Mouse (Mus musculus) embryonic stem cell, embryonic (primary cell): ENCODE measurements around the gene Chit1.

ENCODE experiments used
- CTCF ChIA-PET, 4 experiments: fragments of 300-600 bp in 2 of 4; fragments of 350-600 bp in 2 of 4; sonication (Branson Sonifier 250); formaldehyde crosslinking; loops; one replicate each; lab custom pipeline; 2022; ENCODE audit warnings: inconsistent platforms in 2 of 4; lab: Charles Lee
- POLR2A ChIA-PET, 4 experiments: fragments of 300-600 bp in 2 of 4; fragments of 350-600 bp in 2 of 4; sonication (Branson Sonifier 250); formaldehyde crosslinking; loops; one replicate each; lab custom pipeline; 2022; ENCODE audit warnings: antibody characterized with exemption in 4 of 4, inconsistent platforms in 1 of 4; lab: Charles Lee

Gene Chit1

DNA sequence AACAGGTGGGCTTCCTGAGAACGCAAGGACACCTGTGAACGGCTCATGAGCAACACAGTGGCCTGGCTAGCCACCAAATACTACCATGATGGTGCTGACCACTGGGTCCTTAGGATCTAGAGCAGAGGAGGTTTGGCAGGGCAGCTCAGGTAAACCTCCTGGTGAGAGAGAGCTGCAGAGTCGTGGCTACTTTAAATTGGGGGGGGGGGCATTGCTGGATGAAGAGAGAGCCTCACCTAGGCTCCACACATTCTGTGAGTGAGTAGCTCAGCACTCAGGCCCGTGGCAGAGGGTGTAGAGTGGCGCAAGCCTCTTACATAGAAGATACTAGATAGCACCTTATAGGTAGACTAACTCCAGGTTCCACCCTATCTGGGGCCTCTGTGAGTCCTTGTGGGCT, 10.6 kb upstream of the Chit1 start:
- ChIA-PET POLR2A (interaction anchor here (0.6 to 32.4 kb wide), 34 partner anchors 8 to 1130 kb away, joined by 3 to 1738 read pairs (median 5); partner anchors contain the start of genes Btg2 (in 3 of the 4) and Chit1 (in 2 of the 4)), CTCF (interaction anchor here (0.6 to 1.6 kb wide), 6 partner anchors 10 to 1559 kb away, joined by 3 to 10 read pairs (median 3); no protein-coding TSS in a partner anchor)

DNA sequence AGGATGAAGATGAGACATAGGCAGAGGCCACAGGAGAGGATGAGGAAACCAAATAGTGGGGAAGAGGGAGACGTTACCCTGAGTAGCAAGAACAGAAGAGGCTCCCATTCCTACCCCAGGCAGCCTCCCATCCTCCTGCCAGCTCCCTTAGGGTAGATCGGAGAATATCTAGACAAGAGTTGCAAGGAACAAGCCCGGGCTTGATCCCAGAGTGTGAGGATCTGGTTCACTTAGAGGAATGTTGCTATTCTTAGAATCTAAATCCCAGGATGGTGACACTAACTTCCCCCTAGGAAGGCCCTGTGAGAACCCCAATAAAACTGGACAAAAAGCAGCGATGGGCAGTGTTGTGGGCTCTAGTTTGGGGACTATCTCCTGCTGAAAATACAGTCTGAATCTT, 10.1 kb upstream of the Chit1 start:
- POLR2A ChIA-PET: interaction anchor here (0.6 to 32.4 kb wide), 25 partner anchors 10 to 1130 kb away, joined by 3 to 1738 read pairs (median 6); partner anchors contain the start of genes Btg2 (in 3 of the 4) and Chit1 (in 1 of the 4)
- CTCF ChIA-PET: interaction anchor here in 3 of 4 experiments (0.7 to 1.6 kb wide), 4 partner anchors 9 to 50 kb away, joined by 3 to 5 read pairs (median 3); no protein-coding TSS in a partner anchor

DNA sequence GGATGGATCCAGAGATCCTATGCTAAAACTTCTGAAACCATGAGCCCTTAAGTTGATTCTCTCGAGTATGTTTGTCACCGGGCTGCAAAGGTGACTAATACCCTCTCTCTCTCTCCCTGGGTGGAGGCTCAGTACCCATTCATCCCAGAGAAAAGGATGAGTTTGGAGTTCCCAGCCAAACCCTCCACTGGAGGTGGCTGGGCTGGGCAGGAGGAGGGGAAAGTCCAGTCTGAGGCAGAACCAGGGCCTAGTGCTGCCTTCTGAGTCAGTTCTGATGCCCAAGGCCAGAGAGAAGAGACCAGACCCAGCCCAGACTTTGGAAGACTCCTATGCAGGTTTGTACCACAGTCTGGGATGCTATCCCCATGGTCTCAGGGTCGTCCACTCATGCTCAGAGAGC, 9.4 kb upstream of the Chit1 start:
- ChIA-PET POLR2A (interaction anchor here in 3 of 4 experiments (0.6 to 32.4 kb wide), 10 partner anchors 8 to 1129 kb away, joined by 3 to 1738 read pairs (median 12); partner anchors contain the start of gene Btg2 (in 2 of the 3)), CTCF (no interaction called here)

DNA sequence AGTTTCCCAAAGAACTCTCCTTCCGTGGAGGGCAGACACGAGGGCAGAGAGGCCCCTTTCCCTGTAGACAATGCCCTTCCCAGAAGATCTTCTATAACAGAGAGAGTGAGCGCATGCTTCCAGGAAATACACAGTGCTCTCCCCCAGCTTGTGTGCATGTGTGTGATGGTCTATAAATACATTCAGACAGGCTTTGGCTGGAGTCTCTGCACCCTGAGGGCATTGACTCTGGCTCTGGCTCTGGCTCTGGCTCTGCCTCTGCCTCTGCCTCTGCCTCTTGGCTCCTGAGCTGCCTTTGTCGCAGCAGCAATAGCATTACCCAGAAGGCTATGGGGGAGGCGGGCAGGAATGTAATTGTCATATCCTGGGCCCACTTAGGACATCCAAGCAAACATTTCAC, 7.2 kb upstream of the Chit1 start:
- CTCF ChIA-PET: interaction anchor here in 3 of 4 experiments (0.6 to 1.1 kb wide), 4 partner anchors 16 to 207 kb away, joined by 3 to 4 read pairs (median 3); no protein-coding TSS in a partner anchor
- POLR2A ChIA-PET: interaction anchor here in 2 of 4 experiments (1.1 to 6.4 kb wide), 4 partner anchors 25 to 43 kb away, joined by 3 to 58 read pairs (median 6); partner anchors contain the start of gene Btg2 (in 2 of the 2)

DNA sequence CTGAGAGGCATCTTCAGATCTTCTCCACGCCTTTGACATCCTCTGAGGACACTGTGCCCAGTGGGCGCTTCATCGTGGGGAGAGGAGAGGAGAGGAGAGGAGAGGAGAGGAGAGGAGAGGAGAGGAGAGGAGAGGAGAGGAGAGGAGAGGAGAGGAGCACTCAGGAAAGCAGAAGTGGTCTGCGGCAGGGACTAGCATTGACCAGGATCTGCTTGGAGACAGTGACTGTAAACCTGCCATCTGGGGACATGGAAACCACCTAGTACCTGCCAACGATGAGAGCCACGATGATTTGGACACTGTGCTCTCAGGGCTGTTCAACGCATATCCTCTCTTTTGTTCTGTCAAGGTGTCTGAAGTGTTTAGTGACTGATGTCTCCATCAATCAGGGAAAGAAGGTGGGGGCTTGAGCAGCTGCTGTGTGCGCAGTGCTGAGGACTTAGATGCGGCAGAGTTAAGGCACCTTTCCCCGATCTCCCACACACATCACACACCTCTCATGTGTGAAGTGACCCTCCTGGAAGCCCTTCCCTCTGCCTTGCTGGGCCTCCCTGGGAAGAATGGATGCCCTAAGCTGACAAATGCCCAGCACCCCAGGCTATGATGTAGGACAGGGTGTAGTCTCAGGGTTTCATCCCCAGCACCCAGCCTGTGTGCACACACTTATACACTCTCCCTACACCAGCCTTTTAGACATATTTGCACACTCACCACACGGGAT, 5.8 kb upstream of the Chit1 start:
- POLR2A ChIA-PET: interaction anchor here in 3 of 4 experiments (0.7 to 6.4 kb wide), 11 partner anchors 26 to 437 kb away, joined by 3 to 58 read pairs (median 3); partner anchors contain the start of gene Btg2 (in 2 of the 3)

DNA sequence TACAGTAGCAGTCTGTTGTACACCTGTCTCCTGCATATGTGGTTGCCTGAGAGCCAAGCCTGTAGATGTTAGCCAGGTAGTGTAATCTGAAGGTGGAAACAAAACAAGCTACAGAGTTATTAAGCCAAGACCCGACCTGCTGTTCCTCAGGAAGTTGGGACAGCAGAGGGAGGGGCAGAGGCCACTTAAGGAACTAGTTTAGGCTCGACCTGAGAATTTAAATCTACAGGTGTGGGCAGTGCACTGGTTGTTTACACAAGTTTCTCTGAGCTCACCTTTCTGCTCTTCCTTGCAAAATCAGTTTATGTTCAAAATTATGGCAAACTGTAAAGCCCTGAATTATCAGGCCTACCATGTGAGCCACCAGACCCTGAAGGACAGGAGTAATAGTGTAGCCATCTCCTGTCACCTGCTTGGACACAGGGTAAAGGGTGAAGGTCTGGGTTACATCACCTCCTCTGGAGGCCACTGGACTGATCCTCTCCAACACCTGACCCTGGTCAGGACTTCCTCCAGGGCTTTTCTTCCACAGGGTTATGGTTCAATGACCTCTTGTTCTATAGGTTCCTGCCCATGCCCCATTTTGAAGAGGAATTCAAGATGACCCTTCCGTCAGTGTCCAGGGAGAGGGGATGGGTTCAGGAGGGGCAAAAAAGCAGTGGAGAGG, 5.1 kb upstream of the Chit1 start:
- ChIA-PET POLR2A (interaction anchor here in 3 of 4 experiments (0.6 to 6.4 kb wide), 8 partner anchors 15 to 438 kb away, joined by 3 to 58 read pairs (median 6); partner anchors contain the start of gene Btg2 (in 2 of the 3)), CTCF (interaction anchor here in 3 of 4 experiments (0.6 to 3.1 kb wide), 6 partner anchors 10 to 389 kb away, joined by 3 to 50 read pairs (median 10); no protein-coding TSS in a partner anchor)

More for the DNA sequence above, 5.8 kb upstream of the Chit1 start:
- CTCF ChIA-PET: interaction anchor here in 3 of 4 experiments (0.6 to 3.1 kb wide), 5 partner anchors 9 to 389 kb away, joined by 3 to 50 read pairs (median 3); no protein-coding TSS in a partner anchor

DNA sequence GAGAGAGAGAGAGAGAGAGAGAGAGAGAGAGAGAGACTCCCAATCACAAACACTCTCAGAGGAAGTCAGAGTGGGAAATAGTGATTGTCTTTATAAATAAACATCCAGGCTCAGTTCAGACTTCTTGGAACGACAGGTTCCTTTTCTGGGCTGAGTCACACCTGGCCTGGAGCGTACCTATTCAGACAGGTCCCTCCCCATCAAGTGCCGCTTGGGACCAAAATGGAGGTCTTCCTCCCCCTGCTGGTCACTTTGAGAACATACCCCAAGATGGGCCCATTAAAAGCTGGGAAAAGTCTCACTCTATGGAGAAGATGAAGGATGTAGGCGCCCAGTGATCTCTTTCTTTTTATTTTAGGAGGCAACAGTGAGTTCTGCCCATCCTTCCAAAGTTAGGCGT, 4.3 kb upstream of the Chit1 start:
- CTCF ChIA-PET: interaction anchor here (0.6 to 3.1 kb wide), 54 partner anchors 8 to 723 kb away, joined by 3 to 50 read pairs (median 4); partner anchors contain the start of gene Optc (in 1 of the 4)
- POLR2A ChIA-PET: interaction anchor here in 3 of 4 experiments (0.7 to 6.4 kb wide), 14 partner anchors 11 to 196 kb away, joined by 3 to 58 read pairs (median 4); partner anchors contain the start of gene Btg2 (in 2 of the 3)

DNA sequence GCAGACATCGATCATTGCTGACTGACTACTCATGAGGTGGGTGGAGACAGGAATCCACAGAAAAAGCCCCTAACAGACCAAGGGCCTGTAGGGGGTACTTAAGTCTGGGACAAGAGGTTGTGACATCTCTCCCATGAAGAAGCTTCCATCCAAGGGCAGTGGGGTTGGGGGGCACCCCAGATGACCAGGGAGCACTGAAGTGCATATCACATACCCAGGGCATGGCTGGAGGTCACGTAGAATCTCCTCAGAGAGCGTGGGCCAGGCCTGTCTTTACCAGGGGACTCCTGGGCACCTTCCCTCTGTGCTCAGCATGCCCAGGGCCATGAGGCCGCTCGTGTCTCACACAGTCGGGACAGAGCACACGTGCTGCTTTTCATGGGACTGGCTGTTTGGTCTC, 3.3 kb upstream of the Chit1 start:
- ChIA-PET CTCF (interaction anchor here (0.9 to 1.9 kb wide), 5 partner anchors 13 to 197 kb away, joined by 3 to 12 read pairs (median 5); no protein-coding TSS in a partner anchor), POLR2A (interaction anchor here in 1 of 4 experiments (1.3 to 6.4 kb wide), 5 partner anchors 8 to 53 kb away, joined by 4 to 58 read pairs (median 7); partner anchors contain the start of gene Btg2)

DNA sequence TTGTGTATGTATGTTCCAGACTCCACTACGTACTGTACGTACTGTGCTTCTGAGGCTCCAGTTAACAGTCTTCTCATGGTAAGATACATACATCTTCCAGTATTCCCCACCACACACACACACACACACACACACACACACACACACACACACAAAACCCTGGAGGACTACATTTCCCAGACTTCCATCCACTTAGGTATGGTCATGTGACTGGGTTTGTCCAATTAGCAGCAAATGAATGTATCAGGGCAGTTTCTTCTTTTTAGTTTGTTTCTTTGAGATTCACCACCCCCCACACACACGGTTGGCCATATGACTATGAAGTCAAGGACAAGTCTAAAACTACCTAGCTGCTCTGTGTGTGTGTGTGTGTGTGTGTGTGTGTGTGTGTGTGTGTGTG, 1.0 kb upstream of the Chit1 start:
- ChIA-PET POLR2A (interaction anchor here (0.7 to 2.4 kb wide), 21 partner anchors 9 to 1137 kb away, joined by 3 to 20 read pairs (median 4); partner anchors contain the start of gene Btg2 (in 2 of the 4)), CTCF (interaction anchor here (0.6 to 2.4 kb wide), 23 partner anchors 10 to 314 kb away, joined by 3 to 25 read pairs (median 5); no protein-coding TSS in a partner anchor)

DNA sequence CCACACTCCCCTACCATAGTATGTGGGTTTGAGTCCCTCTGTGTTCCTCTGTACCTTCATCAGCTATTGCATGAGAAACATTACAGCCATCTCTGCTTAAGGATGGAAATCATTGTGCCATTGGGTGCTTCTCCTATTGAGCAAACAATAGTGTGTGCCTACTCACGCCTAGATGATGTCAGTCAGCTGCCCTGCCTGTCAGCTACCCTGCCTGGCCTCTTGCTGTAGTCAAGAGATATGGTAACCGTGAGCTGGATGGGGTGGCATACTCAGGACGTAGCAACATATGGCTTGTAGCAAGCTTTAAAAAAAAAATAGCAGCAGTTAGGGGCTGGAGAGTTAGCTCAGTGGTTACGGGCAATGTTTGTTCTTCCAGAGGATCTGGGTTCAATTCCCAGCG, 593 bp upstream of the Chit1 start:
- ChIA-PET CTCF (interaction anchor here (0.6 to 2.4 kb wide), 29 partner anchors 10 to 313 kb away, joined by 3 to 25 read pairs (median 5); no protein-coding TSS in a partner anchor), POLR2A (interaction anchor here (0.7 to 2.4 kb wide), 32 partner anchors 10 to 1138 kb away, joined by 3 to 20 read pairs (median 4); partner anchors contain the start of gene Btg2 (in 3 of the 4))

DNA sequence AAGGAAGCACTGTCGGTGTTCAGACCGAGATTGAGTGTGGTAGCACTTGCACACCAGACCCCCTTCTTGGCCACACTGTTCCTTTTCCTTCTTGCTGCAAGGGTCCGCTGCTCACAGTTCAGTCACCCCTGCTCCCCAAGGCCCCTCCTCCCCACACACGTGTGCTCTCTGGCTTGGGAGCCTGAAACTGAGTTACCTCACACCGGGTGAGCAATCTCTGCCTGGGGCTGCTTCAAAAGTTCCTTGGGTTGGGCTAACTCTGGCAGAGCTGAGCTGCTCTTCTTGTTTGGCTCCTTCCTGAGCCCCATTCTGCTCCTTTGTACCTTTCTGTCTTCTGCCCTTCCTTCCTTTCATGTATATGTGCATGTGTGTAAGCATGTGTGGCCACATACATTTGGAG, 2.5 kb downstream of the Chit1 start:
- ChIA-PET POLR2A (interaction anchor here in 3 of 4 experiments (0.6 to 1.7 kb wide), 5 partner anchors 14 to 587 kb away, joined by 3 to 8 read pairs (median 5); partner anchors contain the start of gene Btg2 (in 1 of the 3)), CTCF (interaction anchor here in 2 of 4 experiments (1.1 to 1.6 kb wide), 4 partner anchors 9 to 68 kb away, joined by 3 to 6 read pairs (median 5); no protein-coding TSS in a partner anchor)

DNA sequence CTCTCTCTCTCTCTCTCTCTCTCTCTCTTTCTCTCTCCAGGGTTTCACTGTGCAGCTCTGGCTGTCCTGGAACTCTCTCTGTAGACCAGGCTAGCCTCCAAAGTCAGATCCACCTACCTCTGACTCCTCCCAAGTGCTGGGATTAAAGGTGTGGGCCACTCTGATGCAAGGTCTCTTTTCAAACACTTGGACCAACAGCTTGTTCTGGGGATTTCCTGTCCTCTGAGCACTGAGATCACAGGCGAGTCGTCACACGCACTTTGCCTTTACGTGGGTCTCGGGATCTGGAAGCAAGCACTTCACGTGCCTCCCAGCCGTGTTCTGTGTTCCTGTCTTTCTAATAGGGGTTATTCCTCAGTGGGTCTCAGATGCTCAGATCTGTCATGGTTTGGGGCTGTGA, 3.0 kb downstream of the Chit1 start:
- ChIA-PET CTCF (interaction anchor here in 3 of 4 experiments (0.5 to 1.6 kb wide), 3 partner anchors 61 to 1063 kb away, joined by 4 to 6 read pairs (median 5); no protein-coding TSS in a partner anchor), POLR2A (interaction anchor here in 3 of 4 experiments (0.6 to 1.7 kb wide), 5 partner anchors 15 to 423 kb away, joined by 3 to 8 read pairs (median 3); partner anchors contain the start of gene Btg2 (in 1 of the 3))

DNA sequence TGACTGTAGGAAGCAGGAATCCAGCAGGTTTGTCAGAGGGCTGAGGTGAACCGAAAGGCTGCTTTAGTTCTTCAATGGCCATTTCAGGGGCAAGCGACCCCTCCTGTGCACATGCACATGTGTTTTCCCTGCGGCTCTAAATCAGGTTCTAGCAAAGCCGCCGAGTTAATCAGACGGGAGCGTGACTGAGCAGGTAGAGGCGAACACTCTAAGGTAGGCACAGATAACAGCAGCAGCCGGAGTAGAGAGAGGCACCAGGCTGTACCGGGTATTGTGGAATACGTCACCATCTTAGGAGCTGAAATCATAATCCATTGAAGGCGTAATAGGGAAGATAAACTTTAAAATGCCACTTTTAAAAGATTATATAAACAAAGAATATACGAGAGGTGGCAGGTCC, 3.7 kb downstream of the Chit1 start:
- ChIA-PET CTCF (no interaction called here), POLR2A (no interaction called here)

DNA sequence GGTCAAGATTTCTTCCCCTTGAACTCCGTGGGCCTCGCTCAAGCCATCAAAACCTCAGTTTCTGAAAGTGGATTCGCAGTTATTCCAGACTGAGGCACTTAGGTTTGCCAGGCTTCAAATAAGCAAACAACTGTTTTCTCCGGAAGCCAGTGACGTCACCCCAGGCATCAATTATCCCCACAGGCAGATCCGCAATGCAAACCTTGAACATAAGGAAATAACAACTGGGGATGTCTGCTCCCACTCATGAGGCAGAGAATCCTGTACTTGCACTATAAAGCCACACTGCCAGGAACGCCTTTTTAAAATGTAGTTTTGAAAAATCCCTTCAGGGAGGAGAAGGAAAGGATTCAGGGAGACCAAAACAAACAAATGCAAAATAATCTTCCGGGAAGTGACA, 4.4 kb downstream of the Chit1 start:
- CTCF ChIA-PET: no interaction called here
- POLR2A ChIA-PET: interaction anchor here in 1 of 4 experiments (1.0 kb wide), 1 partner anchor 16 kb away, joined by 3 read pairs; no protein-coding TSS in a partner anchor

DNA sequence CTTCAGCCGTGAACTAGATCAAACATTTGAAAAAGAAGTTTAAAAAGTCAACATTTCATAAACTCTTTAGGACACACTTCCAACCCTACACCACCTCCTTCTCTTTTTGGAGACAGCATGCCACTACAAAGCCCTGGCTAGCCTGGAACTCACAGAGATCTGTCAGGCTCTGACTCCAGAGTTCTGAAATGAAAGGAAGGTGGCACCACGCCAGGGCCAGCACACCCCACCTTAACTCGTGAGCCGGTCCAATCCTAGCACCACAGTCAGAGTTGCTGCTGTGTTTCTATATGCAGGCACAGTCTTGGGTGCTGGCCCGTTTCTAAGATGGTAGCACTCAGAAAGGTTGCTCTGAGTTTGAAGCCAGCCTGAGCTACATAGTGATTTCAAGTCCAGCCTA, 6.1 kb downstream of the Chit1 start:
- ChIA-PET CTCF (no interaction called here), POLR2A (interaction anchor here in 1 of 4 experiments (0.5 to 0.7 kb wide), 2 partner anchors 10 to 375 kb away, joined by 3 to 4 read pairs; no protein-coding TSS in a partner anchor)

DNA sequence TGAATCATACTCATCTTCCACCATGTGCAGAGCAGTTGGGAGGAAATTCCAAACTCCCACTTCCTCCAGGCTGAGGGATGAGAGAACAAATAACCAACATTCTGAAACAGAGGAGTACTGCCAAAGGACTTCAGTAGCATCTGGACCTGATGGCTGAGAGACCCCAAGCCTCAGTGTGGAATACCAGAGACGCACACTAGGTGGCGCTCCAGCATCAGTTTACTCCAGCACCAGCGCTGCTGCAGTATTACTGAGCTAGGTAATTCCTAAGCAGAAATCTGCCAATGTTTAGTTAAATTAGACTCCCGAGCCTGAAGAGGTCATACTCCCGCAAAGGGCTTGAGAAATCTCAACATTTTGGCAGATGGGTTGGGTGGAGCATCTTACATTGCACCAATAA, 9.1 kb downstream of the Chit1 start:
- POLR2A ChIA-PET: interaction anchor here in 3 of 4 experiments (0.5 to 1.9 kb wide), 17 partner anchors 9 to 518 kb away, joined by 3 to 10 read pairs (median 4); partner anchors contain the start of genes Chit1 (in 2 of the 3), Adora1 (in 1 of the 3) and Btg2 (in 1 of the 3)
- CTCF ChIA-PET: interaction anchor here (0.5 to 2.3 kb wide), 111 partner anchors 8 to 991 kb away, joined by 3 to 33 read pairs (median 4); partner anchors contain the start of genes Chit1 (in 2 of the 4), Myog (in 2 of the 4), Ppfia4 (in 2 of the 4) and Rabif (in 1 of the 4)

DNA sequence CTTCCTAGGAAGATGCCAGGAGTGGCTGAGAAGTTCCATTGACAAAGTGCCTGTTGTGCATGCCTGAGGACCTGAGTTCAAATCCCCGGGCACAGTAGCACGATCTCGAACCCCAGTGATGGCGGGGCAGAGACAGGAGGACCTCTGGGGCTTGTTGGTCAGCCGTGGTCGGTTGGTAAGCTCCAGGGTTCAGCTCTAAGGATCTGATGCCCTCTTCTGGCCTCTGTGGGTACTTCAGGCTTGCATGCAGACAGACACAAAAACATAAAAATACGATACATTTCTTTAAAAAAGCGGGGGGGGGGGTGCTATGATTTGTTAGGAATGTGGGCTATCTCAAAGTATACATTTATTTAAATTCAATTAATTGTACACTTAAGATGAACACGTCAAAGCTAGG, 11.2 kb downstream of the Chit1 start:
- POLR2A ChIA-PET: interaction anchor here in 3 of 4 experiments (0.6 to 1.2 kb wide), 15 partner anchors 10 to 493 kb away, joined by 3 to 8 read pairs (median 3); partner anchors contain the start of genes Btg2 (in 2 of the 3) and Chit1 (in 1 of the 3)
- CTCF ChIA-PET: interaction anchor here (0.5 to 1.8 kb wide), 84 partner anchors 9 to 1758 kb away, joined by 3 to 29 read pairs (median 5); partner anchors contain the start of genes Chit1 (in 2 of the 4) and Ppfia4 (in 1 of the 4)
